ENCODE assay signal across 17 mouse cellular contexts in the genomic region with DNA sequence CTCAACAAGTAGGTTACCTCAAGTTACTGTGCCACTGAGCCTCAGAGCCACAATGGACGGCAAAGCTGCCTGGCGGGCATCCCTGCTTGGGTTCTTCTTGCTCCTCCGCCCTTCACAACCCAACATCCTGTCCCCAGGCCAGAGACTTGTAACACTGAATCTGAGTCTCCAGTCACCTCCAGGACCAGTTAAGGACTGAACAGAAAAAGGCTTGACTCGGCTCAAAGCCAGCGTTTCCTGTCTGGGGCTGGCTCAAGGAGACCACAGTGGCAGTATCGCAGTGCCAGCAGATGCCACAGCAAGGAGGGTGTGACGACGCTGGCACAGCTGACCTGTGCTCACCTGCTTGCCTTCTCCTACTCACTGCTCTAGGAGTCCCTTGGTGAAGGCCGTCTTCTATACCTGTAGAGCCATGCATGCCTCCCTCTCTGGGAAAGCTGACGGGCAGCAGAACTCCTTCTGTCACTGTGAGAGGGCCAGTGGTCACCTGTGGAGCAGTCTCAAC. TPM values are rescaled to one million over a fixed set of nuclear protein-coding genes. Genes with fewer than 3 reads are reported as not detected.
"Had no signal": no experiment of that assay in that cellular context is flagged by ENCODE, and none has a peak within 500 bp of the region (broad histone marks: within the 10 kb centered on the region; RNA-seq: fewer than 3 reads in every experiment).

No protein-coding gene starts in this region.

- H3K4me2 ChIP-seq: intestine, embryonic 15.5 days; kidney, embryonic 15.5 days; limb, embryonic 13.5 days; midbrain, embryonic 13.5 days; neural tube, embryonic 12.5 days had no signal

- H3K4me1 ChIP-seq: intestine, embryonic 15.5 days; kidney, embryonic 15.5 days; limb, embryonic 13.5 days; midbrain, embryonic 13.5 days; neural tube, embryonic 12.5 days had no signal

- DNase-seq: kidney, adult 18-20 months; kidney, postnatal 14 days; left cerebral cortex, postnatal 4 days; lung, adult 18-20 months; right cerebral cortex, postnatal 4 days; spleen, adult 18-20 months; thymus, adult 18-20 months; thymus, postnatal 14 days had no signal

- H3K27me3 ChIP-seq: intestine, embryonic 15.5 days; kidney, embryonic 15.5 days; limb, embryonic 13.5 days; midbrain, embryonic 13.5 days; neural tube, embryonic 12.5 days had no signal

- ATAC-seq: intestine, embryonic 15.5 days; midbrain, embryonic 13.5 days had no signal

- H3K4me3 ChIP-seq: intestine, embryonic 15.5 days; kidney, embryonic 15.5 days; limb, embryonic 13.5 days; midbrain, embryonic 13.5 days; neural tube, embryonic 12.5 days had no signal

- H3K27ac ChIP-seq: intestine, embryonic 15.5 days; kidney, embryonic 15.5 days; limb, embryonic 13.5 days; midbrain, embryonic 13.5 days; neural tube, embryonic 12.5 days had no signal

- H3K9me3 ChIP-seq: intestine, embryonic 15.5 days; kidney, embryonic 15.5 days; limb, embryonic 13.5 days; midbrain, embryonic 13.5 days; neural tube, embryonic 12.5 days had no signal

- H3K9ac ChIP-seq: intestine, embryonic 15.5 days; kidney, embryonic 15.5 days; limb, embryonic 13.5 days; midbrain, embryonic 13.5 days; neural tube, embryonic 12.5 days had no signal

RNA-seq across cellular contexts. Expression of a gene that starts 26.9 kb away (rescaled TPM):
- polyA plus RNA-seq: intestine, embryonic 15.5 days; lung, embryonic 16.5 days; midbrain, embryonic 13.5 days; stomach, embryonic 14.5 days had no signal

RNA-seq across cellular contexts. Expression of a gene that starts 47.2 kb away (rescaled TPM):
- total RNA-seq: neutrophil, adult 5-6 weeks had no signal

RNA-seq across cellular contexts. Expression of a gene that starts 54.9 kb away (rescaled TPM):
- total RNA-seq: neutrophil, adult 5-6 weeks had no signal
- polyA plus RNA-seq: limb, embryonic 13.5 days; liver, adult 2 months; lung, embryonic 16.5 days; stomach, embryonic 14.5 days had no signal
